Mouse (Mus musculus) lung, postnatal 0 days (tissue): Measurements from ENCODE around the gene Stmn1.

Source experiments
- CTCF ChIP-seq: IDR thresholded peaks from 2 replicates; pipeline ENCODE4 v1.5.1; 2016; ENCODE audit warnings: antibody characterized with exemption, mild to moderate bottlenecking
- EP300 ChIP-seq: IDR thresholded peaks from 2 replicates; pipeline ENCODE4 v1.6.1; 2016; ENCODE audit warnings: antibody characterized with exemption, mild to moderate bottlenecking, control low read depth

DNA sequence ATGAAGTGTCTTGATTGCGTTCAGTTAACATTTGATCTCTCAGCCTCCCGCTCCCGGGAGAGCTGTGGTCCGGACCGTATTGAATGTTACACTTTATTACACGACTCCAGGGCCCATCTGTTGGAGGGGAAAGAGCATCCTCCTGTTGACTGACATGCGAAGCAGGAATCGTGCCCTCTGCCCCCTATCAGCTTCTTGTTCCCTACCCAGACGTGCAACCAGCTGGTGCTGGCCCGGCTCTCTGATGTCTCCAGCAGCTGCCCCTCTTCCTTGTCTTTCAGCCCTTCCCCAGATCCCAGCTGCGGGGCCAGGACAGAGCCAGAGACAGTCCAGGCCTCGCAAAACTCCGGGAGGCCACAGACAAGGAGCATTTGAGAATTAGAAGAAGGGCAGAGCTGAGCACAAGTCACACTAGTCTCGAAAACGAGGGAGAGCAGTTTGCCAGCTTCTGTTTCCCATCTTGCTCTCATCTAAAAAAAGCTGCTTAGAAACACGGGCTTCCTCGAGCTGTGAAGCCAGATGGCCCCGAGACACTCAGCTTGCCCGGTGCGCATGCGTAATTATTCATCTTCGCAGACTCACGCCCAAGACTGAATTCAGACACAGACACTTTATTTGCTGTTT lies 37.6 kb upstream of the Stmn1 start:
- no peak for TF ChIP-seq EP300
- TF ChIP-seq CTCF, result no peak
